Mouse (Mus musculus): ENCODE measurements around the gene Pak2. TPM values are rescaled to one million over a fixed set of nuclear protein-coding genes. Genes with fewer than 3 reads are reported as not detected.
"Not testable (repeated sequence)": the region's sequence is repeated elsewhere in the genome, so short reads cannot be mapped to it uniquely, and the experiment has no call there.

Gene Pak2
- polyA plus RNA-seq, 1 experiment from 2014 or later, result 33.9 TPM

DNA sequence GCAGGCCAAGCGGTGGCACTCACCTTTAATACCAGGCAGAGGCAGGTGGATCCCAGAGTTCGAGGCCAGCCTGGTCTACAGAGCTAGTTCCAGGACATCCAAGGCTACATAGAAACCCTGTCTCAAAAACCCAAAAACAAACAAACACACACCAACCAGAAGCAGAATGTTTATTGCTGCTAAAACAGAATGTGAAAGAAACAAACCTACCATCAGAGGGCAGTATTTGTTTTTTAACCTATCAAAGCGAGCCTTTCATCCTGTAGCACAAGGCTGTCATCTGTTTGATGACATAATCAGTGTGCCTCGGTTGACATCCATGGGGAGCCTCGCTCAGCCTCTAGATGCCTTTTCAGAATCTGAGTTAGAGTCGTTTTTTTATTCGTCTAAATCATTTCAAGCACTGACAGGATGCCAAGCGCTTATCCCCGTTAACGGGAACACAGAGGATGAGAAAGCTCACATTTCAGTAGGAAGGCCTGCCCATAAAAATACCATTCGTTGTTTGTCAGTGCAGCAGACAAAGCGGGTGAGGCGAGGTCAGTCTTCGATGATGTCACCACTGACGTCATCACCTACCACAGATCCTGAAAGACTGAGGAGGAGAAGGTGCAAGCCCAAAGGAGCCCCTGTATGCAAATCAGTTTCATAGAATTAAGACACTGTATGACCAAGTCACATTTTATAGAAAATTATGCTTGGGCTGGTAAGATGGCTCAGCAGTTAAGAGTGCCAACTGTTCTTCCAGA lies 32.0 kb upstream of the Pak2 start:
- 60% methylated on average over 15 of the region's 15 CpGs for WGBS
- no peak overlapping the region for H3K9ac ChIP-seq

DNA sequence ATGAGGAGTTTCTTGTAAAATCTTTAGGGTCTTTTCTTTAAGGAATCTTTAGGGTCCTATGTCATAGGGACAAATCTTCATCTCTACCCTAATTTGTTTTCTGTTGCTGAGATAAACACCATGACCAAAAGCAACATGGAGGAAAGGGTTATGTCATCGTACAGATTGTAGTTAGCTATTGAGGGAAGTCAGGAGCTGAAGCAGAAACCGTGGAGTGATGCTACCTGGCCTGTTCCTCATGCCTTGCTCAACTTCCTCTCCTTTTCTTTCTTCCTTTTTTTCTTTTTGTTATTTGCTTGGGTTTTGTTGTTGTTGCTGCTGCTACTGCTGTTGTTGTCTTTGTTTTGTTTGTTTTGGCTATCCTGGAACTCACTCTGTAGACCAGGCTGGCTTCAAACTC lies 29.4 kb upstream of the Pak2 start:
- H3K27ac ChIP-seq, result no peak overlapping the region
- H3K27me3 ChIP-seq, result no peaks in the 10 kb centered on the region
- peaks cover 40% of the 10 kb centered on the region for H3K36me3 ChIP-seq
- no peak for ATAC-seq (ENCODE audit: insufficient number of reproducible peaks, low FRiP score, low TSS enrichment, low read depth)
- H3K4me3 ChIP-seq, result no peak overlapping the region
- WGBS, result 93% methylated on average over 2 of the region's 2 CpGs
- H3K4me1 ChIP-seq, result no peaks in the 10 kb centered on the region
- H3K9me3 ChIP-seq, result no peaks in the 10 kb centered on the region
- H3K4me2 ChIP-seq, result no peak overlapping the region
- no peak overlapping the region for H3K9ac ChIP-seq

More for the DNA sequence above, 32.0 kb upstream of the Pak2 start:
- Histone ChIP-seq H3K27ac (no peak overlapping the region), H3K36me3 (peaks cover 27% of the 10 kb centered on the region), H3K4me2 (no peak overlapping the region), H3K27me3 (no peaks in the 10 kb centered on the region), H3K4me1 (peaks cover 6% of the 10 kb centered on the region), H3K4me3 (no peak overlapping the region), H3K9me3 (no peaks in the 10 kb centered on the region)
- ATAC-seq (ENCODE audit: insufficient number of reproducible peaks, low FRiP score, low TSS enrichment, low read depth), result no peak

DNA sequence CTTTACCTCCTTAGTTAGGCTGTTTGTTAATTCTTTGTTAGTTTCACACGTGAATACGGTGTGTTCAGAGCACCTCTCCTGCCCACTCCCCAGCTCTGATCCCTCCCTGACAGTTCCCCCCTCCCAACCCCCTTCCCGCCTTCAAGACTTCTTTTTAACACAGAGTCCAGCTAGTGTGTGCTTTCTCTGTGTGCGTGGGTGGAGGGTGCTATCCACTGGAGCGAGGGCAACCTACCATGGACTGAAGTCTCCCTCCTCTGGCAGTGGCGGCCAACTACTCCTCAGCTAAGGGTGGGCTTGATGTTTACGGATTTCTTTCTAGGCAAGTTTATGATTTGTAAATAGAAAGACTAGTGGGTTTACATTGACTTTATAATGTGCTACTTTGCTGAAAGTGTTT lies 29.0 kb upstream of the Pak2 start:
- Histone ChIP-seq H3K4me1 (no peaks in the 10 kb centered on the region), H3K36me3 (peaks cover 44% of the 10 kb centered on the region), H3K9ac (no peak overlapping the region), H3K27ac (no peak overlapping the region), H3K4me2 (no peak overlapping the region), H3K9me3 (no peaks in the 10 kb centered on the region), H3K27me3 (no peaks in the 10 kb centered on the region), H3K4me3 (no peak overlapping the region)
- ATAC-seq (ENCODE audit: insufficient number of reproducible peaks, low FRiP score, low TSS enrichment, low read depth), result no peak
- WGBS, result 78% methylated on average over 7 of the region's 7 CpGs

DNA sequence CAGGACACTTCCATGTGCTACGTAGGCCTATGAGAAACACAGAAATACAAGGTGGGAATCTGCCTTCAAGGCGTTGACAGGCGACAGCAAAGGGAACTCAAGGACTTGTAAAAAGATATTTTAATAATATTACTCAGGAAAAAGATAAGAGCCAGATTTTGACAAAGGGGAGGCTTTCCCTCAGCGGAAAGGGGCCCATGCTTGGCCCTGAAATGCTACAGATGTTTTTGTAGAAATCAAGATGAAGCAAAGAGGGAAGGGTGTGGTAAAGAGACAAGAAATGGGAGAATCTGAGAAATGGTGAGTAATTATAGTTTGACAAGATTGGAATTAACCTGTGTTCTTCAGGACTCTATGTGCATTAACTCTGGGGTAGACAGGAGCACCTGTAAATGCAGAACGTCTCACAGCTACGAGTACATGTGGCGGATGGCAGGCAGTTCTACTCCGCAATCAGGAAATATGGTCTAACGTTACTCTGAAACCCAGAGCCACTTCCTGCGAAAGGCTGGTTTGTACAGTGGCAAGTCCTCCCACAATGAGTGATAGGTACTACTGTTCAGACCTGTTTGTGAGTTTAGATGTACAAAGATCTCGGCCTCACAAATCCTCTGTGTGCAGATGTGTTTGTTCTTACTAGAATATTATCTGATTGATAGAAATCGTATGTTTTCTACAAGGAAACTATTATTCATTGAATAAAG lies 28.4 kb upstream of the Pak2 start:
- WGBS, result 82% methylated on average over 12 of the region's 12 CpGs
- Histone ChIP-seq H3K9me3 (no peaks in the 10 kb centered on the region), H3K4me3 (no peak overlapping the region), H3K36me3 (peaks cover 50% of the 10 kb centered on the region), H3K4me1 (no peaks in the 10 kb centered on the region), H3K27ac (no peak overlapping the region), H3K9ac (no peak overlapping the region), H3K4me2 (no peak overlapping the region), H3K27me3 (no peaks in the 10 kb centered on the region)
- ATAC-seq (ENCODE audit: insufficient number of reproducible peaks, low FRiP score, low TSS enrichment, low read depth), result no peak

DNA sequence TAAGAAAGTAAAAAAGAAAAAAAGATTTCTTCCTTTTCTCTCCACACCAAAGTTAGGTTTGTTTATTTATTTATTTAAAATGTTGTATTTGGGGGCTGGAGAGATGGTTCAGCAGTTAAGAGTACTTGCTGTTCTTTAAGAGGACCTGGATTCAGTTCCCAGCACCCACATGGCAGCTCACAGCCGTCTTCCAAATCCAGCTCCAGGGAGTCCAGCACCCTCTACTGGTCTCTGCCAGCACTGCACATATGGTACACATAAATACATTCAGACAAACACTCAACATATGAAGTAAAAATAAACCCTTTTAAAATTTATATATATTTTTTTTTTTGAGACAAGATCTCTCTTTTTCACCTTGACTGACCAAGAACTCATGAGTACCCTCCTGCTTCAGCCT lies 26.6 kb upstream of the Pak2 start:
- no peak for ATAC-seq (ENCODE audit: insufficient number of reproducible peaks, low FRiP score, low TSS enrichment, low read depth)
- no peak overlapping the region for H3K4me3 ChIP-seq
- no peaks in the 10 kb centered on the region for H3K27me3 ChIP-seq
- 100% methylated on average over 1 of the region's 1 CpGs for WGBS
- H3K36me3 ChIP-seq, result peaks cover 58% of the 10 kb centered on the region
- H3K4me2 ChIP-seq, result no peak overlapping the region
- H3K9me3 ChIP-seq, result no peaks in the 10 kb centered on the region
- H3K27ac ChIP-seq, result no peak overlapping the region
- no peak overlapping the region for H3K9ac ChIP-seq
- H3K4me1 ChIP-seq, result no peaks in the 10 kb centered on the region

DNA sequence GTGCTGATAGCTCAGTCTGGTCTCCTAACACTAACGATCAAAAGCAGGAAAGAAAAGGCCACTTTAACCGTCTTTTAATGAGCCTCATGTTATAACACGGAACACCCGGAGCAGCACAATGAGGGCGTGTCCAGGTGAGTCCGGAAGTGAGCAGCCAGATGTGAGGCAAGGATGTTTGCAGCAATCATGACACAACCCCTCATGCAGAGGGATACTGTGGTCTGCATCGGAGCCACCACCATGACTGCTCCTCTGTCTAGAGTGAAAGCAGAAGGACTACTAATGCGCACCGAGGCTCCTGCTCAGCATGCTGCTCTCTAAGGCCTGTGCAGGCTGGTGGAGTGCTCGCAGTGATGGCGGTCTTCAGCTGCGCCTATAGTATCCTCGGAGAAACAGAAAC lies 23.2 kb upstream of the Pak2 start:
- 82% methylated on average over 13 of the region's 13 CpGs for WGBS
- Histone ChIP-seq H3K36me3 (peaks cover 42% of the 10 kb centered on the region), H3K9ac (no peak overlapping the region)

DNA sequence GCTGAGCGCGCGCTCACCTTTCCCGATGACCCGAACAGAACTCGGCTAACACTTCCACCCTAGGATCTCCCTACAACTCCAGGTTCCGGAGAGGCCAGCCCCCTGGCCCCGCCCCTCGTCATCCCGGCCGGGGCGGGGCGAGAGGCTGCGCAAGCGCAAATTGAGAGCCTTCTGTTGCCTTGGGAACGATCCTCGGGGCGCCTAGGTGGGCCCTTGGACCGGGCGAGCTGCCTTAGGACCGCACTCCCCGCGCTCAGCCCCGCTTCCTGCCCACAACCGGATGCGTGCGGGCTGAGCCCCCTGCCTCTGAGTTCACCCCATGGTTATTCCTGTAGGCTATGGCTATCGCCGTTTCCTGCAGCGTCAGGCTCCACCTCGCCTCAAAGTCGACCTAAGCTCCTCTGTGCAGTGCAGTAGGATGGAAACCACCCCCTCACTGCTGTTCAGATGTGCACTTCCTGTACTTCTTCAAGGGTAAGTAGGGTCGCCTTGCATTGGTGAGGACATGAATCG lies 20.6 kb upstream of the Pak2 start, which contains the start of the genes Pigx and Cep19:
Pigx (minus strand) TSS at position 103 of the 513 bp plus-strand sequence.
Cep19 (plus strand) TSS at position 163 of the 513 bp plus-strand sequence.
- Histone ChIP-seq H3K27me3 (no peaks in the 10 kb centered on the region), H3K9ac (peak within 1 kb of the TSS; percentile 94), H3K9me3 (no peaks in the 10 kb centered on the region), H3K4me1 (peaks cover 10% of the 10 kb centered on the region), H3K27ac (peak within 1 kb of the TSS; percentile 90), H3K4me2 (peak within 1 kb of the TSS; percentile 79), H3K4me3 (peak within 1 kb of the TSS; percentile 96), H3K36me3 (peaks cover 27% of the 10 kb centered on the region)
- WGBS, result under 1% methylated on average over 34 of the region's 34 CpGs
- ATAC-seq (ENCODE audit: insufficient number of reproducible peaks, low FRiP score, low TSS enrichment, low read depth), result peak; percentile 94

More for the DNA sequence above, 23.2 kb upstream of the Pak2 start:
- Histone ChIP-seq H3K4me3 (no peak overlapping the region), H3K27ac (no peak overlapping the region), H3K27me3 (no peaks in the 10 kb centered on the region), H3K9me3 (no peaks in the 10 kb centered on the region), H3K4me1 (peaks cover 10% of the 10 kb centered on the region), H3K4me2 (no peak overlapping the region)
- no peak for ATAC-seq (ENCODE audit: insufficient number of reproducible peaks, low FRiP score, low TSS enrichment, low read depth)

DNA sequence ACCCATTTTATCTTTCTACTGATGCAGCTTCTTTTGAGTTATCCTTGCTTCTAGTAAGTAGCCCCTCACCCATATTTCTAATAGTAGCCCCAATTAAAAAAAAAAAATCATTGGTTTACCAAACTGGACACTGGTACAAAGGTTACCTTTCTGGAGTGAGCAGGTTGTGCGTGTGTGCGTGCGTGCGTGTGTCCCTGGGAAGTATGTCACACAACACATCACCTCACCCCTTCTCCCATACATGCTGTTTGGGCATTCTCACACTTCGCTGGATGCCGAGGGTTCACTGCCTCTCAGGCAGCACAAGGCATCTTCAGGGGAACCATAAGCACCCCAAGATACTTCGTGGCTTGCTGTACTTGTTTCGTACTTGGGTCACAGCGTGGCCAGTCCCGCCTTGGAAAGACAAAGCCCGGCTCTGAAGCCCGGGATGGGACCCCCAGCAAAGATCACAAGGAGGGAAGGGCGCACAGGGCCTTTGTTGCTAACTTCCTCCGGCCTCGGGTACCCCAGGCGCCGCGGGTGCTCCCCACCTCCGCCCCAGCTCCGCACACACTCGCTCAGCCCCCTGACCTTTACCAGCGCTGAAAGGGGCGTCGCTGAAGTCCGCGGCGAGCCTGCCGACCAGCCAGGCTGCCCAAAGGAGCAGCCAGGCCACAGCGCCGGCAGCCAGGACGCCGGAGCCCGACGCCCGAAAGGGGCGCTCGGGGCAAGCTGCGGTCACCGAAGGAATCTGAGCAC lies 19.9 kb upstream of the Pak2 start:
- Histone ChIP-seq H3K9ac (peak overlapping the region; percentile 94), H3K9me3 (no peaks in the 10 kb centered on the region), H3K27me3 (no peaks in the 10 kb centered on the region), H3K36me3 (peaks cover 29% of the 10 kb centered on the region), H3K27ac (peak overlapping the region; percentile 90), H3K4me3 (peak overlapping the region; percentile 96), H3K4me1 (peaks cover 10% of the 10 kb centered on the region), H3K4me2 (peak overlapping the region; percentile 79)
- under 1% methylated on average over 39 of the region's 39 CpGs for WGBS
- peak; percentile 71 for ATAC-seq (ENCODE audit: insufficient number of reproducible peaks, low FRiP score, low TSS enrichment, low read depth)

DNA sequence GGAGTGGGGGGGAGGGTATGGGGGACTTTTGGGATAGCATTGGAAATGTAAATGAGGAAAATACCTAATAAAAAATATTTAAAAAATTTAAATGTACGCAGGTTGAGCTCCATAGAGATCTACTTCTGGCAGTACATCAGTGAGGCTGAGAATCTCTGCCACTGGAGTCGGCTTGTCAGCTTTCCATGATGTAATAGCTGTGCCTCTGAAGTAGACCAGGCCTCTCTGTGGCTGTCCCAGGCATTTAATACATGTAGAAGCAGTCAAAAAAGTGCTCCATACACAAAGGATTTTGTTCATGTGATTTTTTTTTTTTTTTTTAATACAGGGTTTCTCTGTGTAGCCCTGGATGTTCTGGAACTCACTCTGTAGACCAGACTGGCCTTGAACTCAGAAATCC lies 18.6 kb upstream of the Pak2 start:
- peaks cover 10% of the 10 kb centered on the region for H3K4me1 ChIP-seq
- H3K27me3 ChIP-seq; H3K4me3 ChIP-seq; ATAC-seq (ENCODE audit: insufficient number of reproducible peaks, low FRiP score, low TSS enrichment, low read depth); H3K9me3 ChIP-seq; H3K9ac ChIP-seq; H3K27ac ChIP-seq; H3K4me2 ChIP-seq: not testable (repeated sequence)
- peaks cover 19% of the 10 kb centered on the region for H3K36me3 ChIP-seq
- 73% methylated on average over 2 of the region's 2 CpGs for WGBS

DNA sequence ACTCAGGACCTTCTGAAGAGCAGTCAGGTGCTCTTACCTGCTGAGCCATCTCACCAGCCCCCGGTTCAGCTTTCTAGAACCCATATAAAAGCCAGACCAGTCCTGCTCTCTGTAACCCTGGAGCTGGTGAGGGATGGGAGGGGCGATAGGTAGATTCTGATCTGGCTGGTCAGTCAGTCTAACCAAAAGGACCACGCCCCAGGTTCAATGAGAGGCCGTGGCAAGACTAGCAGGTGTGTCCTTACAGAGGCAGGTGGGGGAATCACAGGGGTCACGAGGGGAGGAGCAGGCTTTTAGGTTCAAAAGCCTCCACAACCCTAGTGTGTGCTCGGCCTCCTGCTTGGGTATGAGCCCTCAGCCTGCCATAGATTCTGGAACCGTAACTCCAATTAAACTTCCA lies 12.3 kb upstream of the Pak2 start:
- H3K4me2 ChIP-seq, result no peak overlapping the region
- no peaks in the 10 kb centered on the region for H3K4me1 ChIP-seq
- no peaks in the 10 kb centered on the region for H3K27me3 ChIP-seq
- no peaks in the 10 kb centered on the region for H3K9me3 ChIP-seq
- H3K9ac ChIP-seq, result no peak overlapping the region
- ATAC-seq (ENCODE audit: insufficient number of reproducible peaks, low FRiP score, low TSS enrichment, low read depth), result no peak
- no peak overlapping the region for H3K27ac ChIP-seq
- H3K4me3 ChIP-seq, result no peak overlapping the region
- H3K36me3 ChIP-seq, result peaks cover 48% of the 10 kb centered on the region
- WGBS, result 97% methylated on average over 7 of the region's 7 CpGs

DNA sequence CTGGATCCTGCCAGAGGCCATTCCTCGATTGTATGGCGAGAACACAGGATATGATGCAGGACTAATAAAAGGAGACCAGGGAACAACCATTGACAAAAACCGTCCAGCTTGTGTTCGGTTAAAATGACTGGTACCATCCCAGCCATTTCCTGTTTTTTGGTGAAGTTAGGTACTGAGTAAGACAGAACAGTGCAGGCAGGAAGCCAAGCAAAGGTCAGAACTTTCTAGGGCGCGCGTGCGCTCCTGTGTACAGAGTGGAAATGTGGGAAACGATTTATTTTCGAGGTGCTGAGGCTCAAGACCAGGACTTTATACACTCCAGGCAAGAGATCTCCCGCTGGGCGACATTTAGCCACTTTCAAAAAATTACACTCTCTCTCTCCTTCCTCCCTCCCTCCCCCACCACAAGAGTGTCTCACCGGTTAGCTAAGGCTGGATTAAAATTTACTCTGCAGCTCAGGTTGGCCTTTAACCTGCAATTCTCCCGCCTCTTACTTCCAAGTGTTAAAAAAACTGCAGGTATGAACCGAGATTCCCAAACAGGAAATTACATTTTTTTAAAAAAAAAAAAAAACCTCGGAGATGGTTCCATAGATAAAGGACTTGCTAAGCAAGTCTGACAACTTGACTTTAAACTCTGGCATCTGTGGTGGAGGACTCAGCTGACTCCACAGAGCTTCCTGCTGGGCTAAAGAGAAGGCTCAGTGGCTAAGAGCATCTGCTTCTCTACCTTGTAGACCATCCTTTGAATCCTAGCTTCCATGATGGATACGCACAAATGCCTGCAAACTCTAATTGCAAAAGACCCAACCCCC lies 8.7 kb upstream of the Pak2 start:
- Histone ChIP-seq H3K4me3 (no peak overlapping the region), H3K27me3 (no peaks in the 10 kb centered on the region), H3K27ac (peak overlapping the region; percentile 54), H3K4me2 (peak overlapping the region; percentile 1; the same call in 1 of the 2 replicates), H3K9ac (no peak overlapping the region), H3K9me3 (no peaks in the 10 kb centered on the region), H3K36me3 (peaks cover 67% of the 10 kb centered on the region), H3K4me1 (no peaks in the 10 kb centered on the region)
- ATAC-seq (ENCODE audit: insufficient number of reproducible peaks, low FRiP score, low TSS enrichment, low read depth), result no peak
- WGBS, result 61% methylated on average over 17 of the region's 17 CpGs
